Mouse (Mus musculus): ENCODE results near the gene Hoxb1.

The Hoxb1 gene

GRCm38 (mm10) chr11:96349491-96350340 lies 15.8 kb upstream of the Hoxb1 start:
- peak; percentile 41 for DNase-seq (ENCODE audit: low read depth, low spot score)

DNA sequence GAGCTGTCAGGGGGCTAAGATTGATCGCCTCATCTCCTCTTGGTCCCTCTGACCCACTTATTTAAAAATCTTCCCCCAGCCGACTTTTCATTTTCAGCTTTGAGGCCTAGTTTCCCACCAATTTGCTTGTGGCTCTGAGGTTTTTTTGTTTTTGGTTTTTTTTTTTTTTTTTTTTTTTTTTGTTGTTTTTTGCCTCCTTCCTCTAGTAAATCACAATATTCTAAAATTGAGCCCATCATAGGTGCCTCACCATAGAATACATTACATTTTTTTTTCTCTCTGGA lies 15.3 kb upstream of the Hoxb1 start, which contains the start of gene Hoxb2:
Hoxb2 (plus strand) TSS at position 185 of the 284 bp plus-strand sequence.
- DNase-seq (ENCODE audit: low read depth, low spot score): peak; percentile 19

DNA sequence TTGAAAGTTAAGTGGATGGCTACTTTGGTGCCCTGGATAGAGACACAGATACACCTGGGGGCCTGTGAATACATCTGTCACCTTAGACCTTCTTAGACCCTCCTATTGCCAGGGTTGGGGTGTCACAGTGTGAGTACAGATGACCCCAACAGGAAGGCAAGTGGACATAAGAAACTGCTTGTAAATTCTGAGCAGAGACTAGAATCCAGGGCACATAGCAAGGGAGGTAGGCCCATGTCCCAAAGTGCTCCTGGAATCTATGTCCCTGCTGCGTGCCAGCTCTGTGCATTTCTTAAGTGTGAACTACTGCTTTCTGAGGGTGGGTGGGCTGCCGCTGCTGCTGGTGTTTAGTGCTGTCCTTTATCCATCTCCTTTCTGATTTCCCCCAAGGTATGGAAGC lies 14.8 kb upstream of the Hoxb1 start:
- DNase-seq (ENCODE audit: low read depth, low spot score): peak; percentile 27

DNA sequence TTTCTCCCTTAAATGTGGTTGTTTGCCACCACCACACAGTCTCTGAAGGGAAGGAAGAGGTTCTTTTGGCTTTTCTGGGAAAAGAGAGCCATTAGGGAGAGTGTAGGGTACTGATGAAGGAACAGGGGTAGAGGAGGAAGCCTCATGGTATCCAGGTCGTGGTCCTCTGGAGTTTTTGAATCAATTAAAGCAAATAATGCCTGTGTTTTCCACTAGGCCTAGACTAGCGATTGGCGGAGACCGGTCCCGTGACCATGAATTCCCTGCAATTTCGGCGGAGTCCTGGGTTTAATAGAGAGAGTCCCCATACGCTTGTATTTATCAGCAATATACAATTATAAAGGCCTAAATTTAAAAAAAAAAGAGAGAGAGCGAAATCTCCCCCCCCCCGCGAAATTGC lies 14.2 kb upstream of the Hoxb1 start:
- peak; percentile 80 for DNase-seq (ENCODE audit: low read depth, low spot score)

DNA sequence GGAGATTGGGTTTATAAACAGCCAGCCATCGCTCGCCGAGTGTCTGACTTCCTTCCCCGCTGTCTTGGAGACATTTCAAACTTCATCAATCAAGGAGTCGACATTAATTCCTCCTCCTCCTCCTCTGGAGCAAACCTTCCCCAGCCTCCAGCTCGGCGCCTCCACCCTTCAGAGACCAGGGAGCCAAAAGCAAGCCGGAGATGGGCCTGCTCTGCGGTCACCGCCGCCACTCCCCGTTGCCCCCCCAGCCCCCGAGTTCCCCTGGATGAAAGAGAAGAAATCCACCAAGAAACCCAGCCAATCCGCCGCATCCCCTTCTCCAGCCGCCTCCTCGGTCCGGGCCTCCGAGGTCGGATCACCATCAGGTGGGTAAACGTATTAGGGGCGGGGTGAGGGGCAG lies 13.7 kb upstream of the Hoxb1 start:
- DNase-seq (ENCODE audit: low read depth, low spot score): peak; percentile 77

DNA sequence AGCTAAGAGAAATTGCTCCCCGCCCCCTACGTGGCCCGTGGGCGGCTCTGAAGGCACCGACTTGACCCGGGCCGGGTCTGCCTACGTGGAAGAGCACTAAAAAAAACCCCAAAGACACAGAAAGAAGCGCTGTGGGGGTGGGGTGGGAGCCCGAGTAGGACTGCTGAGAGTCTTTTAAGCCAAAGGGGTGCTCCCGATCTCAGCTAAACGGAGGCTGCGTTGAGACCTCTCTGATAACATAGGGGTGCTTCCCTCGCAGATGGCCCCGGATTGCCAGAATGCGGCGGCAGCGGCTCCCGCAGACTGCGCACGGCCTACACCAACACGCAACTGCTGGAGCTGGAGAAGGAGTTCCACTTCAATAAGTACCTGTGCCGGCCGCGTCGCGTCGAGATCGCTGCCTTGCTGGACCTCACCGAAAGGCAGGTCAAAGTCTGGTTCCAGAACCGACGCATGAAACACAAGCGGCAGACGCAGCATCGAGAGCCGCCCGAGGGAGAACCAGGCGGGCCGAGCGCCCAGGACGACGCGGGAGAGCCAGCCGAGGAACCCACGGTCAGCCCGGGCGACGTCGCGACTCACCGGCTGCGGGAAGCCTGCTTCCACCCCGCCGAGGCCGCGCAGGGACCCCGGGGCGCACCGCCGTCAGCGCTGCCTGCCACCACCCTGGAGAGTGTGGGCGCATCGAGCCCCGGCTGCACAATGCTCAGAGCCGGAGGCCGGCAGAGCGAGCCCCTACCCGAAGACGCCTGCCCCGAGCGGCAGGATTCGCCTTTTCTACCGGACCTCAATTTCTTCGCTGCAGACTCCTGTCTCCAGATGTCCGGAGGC lies 12.6 kb upstream of the Hoxb1 start:
- no peak for DNase-seq (ENCODE audit: low read depth, low spot score)

- DNase-seq (ENCODE audit: low read depth, low spot score): peak; percentile 61
These were observed 12.1 kb upstream of the Hoxb1 start for GRCm38 (mm10) chr11:96353522-96353841.

DNA sequence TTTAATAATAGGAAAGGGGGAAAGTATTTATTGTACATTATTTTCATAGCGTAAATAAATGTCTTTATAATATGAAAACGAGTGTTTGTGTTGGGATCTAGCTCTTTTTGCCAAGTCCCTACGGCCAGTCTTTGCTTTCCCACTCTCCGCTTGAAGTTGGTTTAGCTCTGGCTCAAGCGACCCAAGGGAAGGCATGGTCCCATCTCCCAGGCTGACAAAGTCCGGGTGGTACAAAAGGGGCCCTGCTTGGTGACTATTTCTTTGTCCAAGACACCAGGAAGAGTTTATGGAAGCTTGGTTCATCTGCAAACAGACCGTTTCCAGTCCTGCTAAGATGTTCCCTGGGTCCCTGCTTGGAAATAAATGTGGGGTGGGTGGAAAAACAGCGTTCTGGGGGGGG lies 11.6 kb upstream of the Hoxb1 start:
- peak; percentile 44 for DNase-seq (ENCODE audit: low read depth, low spot score)

DNA sequence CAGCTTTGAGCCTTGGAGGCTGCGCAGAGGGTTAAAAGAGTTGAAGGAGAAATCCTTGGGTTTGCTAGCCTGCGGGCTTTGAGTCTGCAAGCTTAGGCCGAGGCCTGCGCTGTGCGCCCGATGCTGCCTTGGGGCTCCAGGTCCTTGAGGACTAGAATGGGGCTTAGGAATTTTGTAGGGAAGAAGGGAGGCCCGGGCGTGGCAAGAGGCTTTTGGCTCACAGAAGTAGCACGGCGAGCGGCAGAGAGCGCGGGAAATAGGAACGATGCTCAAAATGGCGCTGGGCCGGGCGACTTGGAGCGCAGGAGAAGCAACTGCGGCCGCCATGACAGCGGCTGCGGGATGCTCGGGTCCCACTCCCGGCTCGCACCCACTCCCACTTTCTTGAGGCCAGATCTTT lies 11.2 kb upstream of the Hoxb1 start:
- DNase-seq (ENCODE audit: low read depth, low spot score): peak; percentile 60

- DNase-seq (ENCODE audit: low read depth, low spot score): no peak
These were observed 10.7 kb upstream of the Hoxb1 start for GRCm38 (mm10) chr11:96354801-96355311.

DNA sequence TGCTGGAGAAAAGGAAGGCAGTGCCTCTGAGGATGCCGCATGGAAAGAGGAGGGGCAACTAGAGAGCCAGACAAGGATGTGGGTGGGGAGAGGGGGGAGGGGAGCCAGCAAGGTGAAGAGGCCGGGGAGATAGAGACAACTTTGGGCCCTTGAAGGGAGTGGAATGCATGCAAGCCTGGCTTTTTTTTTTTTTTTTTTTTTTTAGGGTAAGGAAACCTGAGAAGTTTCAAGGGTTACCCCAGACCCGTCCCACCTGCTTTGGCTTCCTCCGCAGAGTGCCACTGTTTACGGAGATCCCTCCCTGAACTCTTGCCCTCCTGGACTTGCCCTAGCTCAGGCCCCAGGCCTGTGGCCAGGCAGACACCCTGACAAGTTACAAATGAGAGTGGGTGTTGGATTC lies 1.7 kb upstream of the Hoxb1 start:
- no peak for DNase-seq (ENCODE audit: low read depth, low spot score)

- DNase-seq (ENCODE audit: low read depth, low spot score): no peak
These were observed 815 bp downstream of the Hoxb1 start for GRCm38 (mm10) chr11:96366092-96367041.

DNA sequence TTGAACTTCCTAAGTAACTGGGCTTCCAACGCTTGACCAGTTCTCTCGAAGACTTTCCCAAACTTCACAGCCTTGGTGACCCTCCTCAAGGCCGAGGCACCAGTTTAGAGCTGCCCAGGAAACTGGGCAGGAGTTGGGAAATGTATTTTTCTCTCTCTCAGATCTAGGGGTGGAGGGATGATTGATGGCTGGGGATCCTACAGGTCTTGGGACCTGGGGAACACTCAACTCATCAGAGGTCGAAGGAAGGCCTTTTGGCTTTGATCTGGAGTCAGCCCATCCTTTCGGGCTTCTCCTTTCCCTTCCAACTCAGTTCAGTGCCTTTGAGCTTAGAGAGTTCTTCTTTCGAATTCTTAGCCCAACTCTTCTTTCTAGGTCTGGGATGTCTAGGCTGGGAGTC lies 1.6 kb downstream of the Hoxb1 start:
- no peak for DNase-seq (ENCODE audit: low read depth, low spot score)

GRCm38 (mm10) chr11:96368686-96369085 lies 3.1 kb downstream of the Hoxb1 start:
- DNase-seq (ENCODE audit: low read depth, low spot score): no peak

DNA sequence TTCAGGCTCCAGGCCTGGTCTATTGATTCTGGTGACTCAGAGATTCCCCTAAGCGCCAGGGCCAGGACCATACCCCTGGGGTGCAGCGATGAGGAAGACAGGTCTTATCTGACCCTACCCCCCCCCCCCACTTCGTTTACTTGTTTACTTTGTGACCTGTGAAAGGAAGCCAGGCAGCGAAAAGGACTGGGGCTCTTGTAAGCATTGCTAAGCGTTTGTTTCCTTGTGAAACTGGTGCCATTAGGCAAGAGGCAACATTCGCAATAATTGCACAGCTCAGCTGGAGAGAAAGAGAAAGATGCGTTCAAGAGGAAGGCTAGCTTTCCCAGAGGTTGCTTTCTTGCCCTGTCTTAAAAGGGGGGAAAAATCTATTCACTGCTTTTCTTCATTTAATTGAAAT lies 3.6 kb downstream of the Hoxb1 start:
- no peak for DNase-seq (ENCODE audit: low read depth, low spot score)

DNA sequence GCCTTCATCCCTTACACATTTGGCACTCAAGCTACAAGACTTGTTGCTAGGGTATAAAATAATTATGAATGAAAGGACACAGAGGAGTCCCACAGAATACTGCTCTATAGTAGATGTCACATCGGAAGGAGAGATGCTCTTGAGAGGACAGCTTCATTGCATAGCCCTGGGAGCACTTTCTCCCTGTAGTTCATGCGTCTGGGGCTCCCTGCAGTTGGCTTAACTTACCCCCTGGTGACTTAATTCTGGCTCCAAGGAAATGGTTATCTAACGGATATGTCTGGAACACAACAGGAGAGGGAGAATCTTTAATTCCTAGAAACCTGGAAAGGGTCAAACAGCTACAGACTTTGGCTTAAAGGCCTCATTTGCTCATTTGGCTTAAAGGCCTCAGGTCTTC lies 6.2 kb downstream of the Hoxb1 start:
- DNase-seq (ENCODE audit: low read depth, low spot score): no peak

DNA sequence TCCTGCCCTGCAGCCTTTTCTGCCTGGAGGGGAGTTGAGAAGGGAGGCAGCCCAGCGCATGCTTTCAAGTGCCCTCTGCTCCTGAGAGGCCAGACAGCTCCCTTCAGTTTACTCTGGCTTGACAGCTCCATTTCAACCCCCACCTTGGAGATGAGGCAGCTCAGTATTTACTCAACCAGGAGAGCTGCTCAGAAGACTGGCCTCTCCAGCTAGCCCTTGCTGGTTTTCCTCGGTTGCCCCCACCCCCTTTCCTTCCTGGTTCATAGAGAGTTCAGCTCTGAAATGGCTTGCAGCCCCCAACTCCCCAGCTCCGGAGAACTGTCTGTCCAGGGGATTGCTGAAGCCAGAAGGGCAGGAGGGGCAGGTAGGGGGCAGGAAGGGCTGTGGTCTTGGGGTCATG lies 7.0 kb downstream of the Hoxb1 start:
- no peak for DNase-seq (ENCODE audit: low read depth, low spot score)

- DNase-seq (ENCODE audit: low read depth, low spot score): no peak
These were observed 9.3 kb downstream of the Hoxb1 start for GRCm38 (mm10) chr11:96374810-96375209.

- no peak for DNase-seq (ENCODE audit: low read depth, low spot score)
These were observed 17.8 kb downstream of the Hoxb1 start for GRCm38 (mm10) chr11:96383381-96383780.

GRCm38 (mm10) chr11:96387635-96388034 lies 22.1 kb downstream of the Hoxb1 start:
- DNase-seq (ENCODE audit: low read depth, low spot score): no peak

- DNase-seq (ENCODE audit: low read depth, low spot score): no peak
These were observed 31.4 kb downstream of the Hoxb1 start for GRCm38 (mm10) chr11:96396772-96397626.
